Mouse (Mus musculus): ENCODE results near the gene Ccdc159.

Ccdc159 gene

DNA sequence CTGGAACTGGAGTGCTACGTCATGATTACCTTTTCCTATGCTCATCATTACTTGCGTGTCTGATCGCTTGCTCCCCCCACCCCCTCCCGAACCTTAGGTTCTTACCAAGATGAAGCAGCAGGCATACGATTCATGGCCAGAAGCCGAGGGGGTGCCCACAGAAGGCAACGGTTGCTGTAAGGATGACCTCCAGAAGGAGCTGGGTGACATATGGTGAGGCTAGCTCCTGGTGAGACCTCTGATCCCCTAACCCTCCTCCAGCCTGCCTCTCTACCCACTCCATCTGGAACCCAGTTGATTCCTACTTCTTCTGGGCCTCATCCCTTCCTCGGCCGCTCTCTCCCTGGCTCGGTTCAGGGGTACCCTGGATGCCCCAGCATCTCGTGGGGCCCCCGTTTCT is 6.8 kb downstream of the Ccdc159 start:
- DNase-seq (ENCODE audit: low spot score in 2 of 2) = no peak

DNA sequence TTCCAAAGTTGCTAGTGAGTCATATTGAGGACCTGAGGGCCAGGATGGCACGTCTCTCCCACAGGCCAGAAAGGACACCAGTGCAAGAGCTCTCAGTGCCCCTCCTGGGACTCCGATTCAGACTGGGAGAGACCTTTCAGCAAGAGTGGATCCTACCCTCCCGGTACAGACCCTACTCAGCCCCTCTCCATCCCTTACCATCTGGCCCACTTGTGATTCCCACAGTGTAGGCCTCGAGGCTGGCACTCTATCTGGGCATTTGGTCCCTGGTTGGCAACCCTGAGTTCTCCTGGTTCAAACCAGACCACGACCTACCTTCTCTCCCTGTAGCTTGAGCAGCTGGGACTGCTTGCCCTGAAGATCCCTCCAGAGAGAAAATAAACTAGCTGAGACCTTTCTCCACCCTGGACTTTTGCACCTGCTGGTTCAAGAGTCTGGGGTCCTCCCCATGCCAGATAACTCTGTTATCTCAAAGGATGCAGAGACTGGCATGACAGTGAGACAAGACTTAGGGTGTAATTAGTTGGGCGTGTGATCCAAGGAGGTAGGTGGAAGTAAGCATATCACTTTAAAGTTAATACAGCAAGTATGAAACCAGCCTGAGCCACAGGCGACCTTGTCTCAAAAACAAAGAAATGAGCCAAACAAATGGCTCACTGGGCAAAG is 8.3 kb downstream of the Ccdc159 start:
- no peak for DNase-seq (ENCODE audit: low spot score in 2 of 2)

DNA sequence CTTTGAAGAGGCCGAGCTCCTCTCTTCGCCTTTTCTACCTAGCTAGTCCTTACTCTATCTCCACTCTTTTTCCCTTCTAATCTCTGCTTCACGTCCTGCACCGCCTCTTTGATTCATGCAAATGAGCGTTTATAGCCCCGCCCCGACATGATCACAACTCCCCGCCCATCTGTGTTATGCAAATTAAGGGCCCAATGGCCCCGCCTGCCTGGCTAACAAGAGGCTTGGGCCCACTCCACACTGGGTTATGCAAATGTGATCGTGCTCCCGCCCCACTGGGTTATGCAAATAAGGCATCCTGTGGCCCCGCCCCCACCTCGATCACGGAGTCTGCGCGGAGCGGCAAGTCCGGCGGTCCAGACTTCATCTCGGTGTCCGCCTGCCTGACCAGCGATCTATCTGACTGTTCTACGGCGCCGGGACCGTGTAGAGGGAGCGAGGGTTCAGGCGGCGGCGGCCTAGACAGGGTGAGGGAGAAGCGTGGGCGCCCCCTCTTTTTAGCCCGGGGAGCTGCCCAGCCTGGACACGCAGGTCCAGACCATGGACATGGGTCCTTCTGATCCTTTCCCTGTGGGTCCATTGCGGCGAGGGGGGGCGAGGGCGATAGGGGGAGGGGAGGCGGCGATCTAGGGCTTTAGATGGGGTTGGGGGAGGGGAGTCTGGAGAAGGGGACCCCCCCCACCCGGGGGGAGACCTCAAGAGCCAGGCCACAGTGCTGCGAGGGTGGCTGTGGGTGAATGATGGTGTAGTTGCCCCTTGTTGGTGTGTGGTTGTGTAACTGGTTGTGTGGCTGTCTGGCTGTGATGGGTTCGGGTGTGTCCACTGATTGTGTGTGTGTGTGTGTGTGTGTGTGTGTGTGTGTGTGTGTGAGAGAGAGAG is 9.7 kb downstream of the Ccdc159 start, which contains the start of gene Plppr2:
TSS of gene Plppr2 (plus strand) at position 342 of the 879 bp plus-strand sequence.
- peak; percentile 96 to 98 for DNase-seq (ENCODE audit: low spot score in 2 of 2)

DNA sequence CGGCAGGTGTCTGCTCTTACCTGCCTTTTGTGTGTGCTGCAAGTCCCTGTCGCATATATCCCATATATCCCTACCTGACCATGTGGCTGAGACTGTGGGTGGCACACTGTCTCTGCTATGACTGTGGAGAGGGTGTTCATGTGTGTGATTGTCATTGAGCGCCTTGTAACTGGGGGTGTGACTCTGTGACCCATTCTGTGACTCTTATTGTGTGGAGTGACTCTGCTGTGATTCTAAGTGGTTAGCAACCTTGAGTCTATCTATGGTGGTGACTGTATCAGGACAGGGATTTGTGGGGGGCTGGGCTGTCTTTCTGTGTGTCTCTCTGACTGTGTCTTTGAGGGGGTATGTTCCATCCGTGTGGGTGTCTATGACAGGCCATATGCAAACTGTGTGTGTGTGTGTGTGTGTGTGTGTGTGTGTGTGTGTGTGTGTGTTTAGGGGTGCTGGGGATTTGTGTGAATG is 10.5 kb downstream of the Ccdc159 start:
- DNase-seq (ENCODE audit: low spot score in 2 of 2) = peak in 1 of 2 experiments; percentile 51

DNA sequence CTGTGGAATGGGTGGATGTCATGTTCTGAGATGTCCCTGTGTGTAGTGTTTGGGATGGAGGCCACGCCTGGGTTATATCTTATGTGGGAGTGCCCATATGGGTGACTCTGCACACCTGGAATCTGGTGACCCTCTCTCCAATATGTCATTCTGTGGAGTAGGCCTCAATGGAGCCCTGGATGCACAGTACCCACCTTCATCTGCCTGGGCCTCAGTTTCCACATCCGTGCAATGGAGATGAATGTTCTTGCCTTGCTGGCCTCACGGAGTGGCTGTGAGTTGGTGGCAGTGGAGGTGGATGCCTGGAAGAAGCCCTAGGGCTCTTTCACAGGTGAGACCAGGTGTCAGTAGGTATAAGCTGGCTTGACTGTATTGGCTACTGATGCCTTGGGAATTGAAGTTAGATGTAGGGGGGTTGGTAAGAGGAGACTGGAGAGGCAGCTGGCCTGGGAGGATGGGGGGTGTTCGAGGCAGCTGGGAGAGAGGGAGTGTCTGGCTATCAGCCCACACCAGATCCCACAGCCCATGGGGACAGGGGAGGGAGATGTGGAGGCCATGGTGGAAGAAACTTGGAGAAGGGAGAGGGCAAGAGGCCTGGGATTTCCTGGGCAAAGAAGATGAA is 11.1 kb downstream of the Ccdc159 start:
- DNase-seq (ENCODE audit: low spot score in 2 of 2) = no peak

DNA sequence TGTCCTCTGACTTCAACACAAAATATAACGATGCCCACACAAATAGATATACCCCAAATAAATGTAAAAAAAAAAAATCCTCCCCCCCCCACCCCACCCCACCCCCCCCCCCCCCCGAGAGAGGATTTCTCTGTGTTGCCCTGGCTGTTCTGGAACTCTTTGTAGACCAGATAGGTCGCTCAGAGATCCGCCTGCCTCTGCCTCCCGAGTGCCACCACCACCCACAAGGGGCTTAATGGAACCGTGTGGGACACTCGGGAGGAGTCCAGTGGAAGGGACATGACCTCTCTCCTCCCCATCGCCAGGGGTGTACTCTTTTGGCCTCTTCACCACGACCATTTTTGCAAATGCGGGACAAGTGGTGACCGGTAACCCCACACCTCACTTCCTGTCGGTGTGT is 15.8 kb downstream of the Ccdc159 start:
- no peak for DNase-seq (ENCODE audit: low spot score in 2 of 2)

DNA sequence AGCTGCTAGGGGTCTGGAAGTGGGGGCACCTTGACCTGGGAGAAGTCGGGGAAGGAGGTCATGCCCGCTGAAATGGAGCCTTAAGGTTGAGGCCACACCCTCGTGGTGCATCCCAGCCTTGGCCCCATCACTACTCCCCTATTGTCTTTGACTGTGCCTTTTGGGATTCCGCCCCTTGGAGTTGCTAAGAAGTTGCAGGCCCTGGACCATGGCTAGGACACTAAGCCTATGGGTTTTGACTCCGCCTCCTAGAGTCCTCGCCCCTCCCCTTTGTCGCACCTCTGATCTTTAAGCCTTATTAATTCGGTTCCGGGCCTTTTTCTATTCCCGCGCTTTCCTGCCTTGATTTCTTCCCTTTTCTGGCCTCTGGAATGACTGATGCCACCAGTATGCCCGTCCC is 16.4 kb downstream of the Ccdc159 start:
- no peak for DNase-seq (ENCODE audit: low spot score in 2 of 2)

DNA sequence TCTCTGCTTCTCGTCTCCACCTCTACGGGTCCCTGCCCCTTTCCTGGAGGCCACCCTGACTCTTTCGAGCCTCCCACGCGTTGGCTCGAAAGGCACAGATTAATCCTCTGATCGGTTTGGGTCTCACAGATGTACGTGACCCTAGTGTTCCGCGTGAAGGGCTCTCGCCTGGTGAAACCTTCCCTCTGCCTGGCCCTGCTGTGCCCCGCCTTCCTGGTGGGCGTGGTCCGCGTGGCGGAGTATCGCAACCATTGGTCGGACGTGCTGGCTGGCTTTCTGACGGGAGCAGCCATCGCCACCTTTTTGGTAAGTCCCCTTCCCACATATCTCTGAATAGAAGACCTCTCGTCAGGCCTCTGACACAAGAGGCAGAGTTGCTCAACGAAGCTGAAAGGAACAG is 17.0 kb downstream of the Ccdc159 start:
- DNase-seq (ENCODE audit: low spot score in 2 of 2) = no peak

DNA sequence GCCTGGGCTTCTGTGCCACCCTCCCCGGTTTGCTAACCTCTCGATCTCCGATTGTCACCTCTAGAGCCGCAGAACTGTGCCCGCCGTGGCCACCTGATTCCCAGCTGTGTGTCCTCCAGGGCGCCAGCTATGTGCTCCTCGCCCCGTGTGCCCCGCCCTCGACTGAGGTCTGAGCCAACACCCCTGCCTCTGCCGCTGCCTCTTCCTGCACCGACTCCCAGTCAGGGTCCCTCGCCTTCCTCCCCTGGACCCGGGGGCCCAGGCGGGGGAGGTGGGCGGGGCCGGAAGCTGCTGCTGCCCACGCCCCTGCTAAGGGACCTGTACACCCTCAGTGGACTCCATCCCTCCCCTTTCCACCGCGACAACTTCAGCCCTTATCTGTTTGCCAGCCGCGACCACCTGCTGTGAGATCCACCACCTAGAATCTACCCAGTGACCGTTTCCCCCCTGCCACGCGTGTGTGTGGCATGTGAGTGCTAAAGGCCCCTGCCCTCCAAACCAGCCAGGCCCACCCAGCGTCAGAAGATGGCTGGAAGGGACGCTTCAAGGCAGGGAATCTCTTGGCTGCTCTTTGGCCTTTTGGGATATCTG is 20.4 kb downstream of the Ccdc159 start:
- DNase-seq (ENCODE audit: low spot score in 2 of 2) = no peak

DNA sequence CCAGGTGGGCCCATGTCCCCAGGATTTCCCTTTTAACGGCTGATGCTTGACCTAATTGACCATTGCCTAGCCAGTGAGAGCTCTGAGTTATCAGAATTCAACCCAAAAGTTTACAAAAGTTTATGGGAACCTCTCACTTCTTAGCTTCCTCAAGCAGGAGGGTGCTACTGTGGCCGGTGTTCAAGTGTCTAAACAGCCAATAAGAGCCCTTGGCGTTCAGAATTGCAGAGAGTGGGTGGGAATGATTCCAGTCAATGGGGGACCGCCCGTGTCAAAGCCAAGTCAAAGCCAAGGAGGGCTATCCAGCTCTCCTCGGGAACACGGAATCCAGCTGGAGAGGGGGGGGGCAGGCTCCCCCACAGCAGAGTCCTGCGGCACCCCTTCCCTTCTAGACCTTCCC is 20.9 kb downstream of the Ccdc159 start:
- no peak for DNase-seq (ENCODE audit: low spot score in 2 of 2)

DNA sequence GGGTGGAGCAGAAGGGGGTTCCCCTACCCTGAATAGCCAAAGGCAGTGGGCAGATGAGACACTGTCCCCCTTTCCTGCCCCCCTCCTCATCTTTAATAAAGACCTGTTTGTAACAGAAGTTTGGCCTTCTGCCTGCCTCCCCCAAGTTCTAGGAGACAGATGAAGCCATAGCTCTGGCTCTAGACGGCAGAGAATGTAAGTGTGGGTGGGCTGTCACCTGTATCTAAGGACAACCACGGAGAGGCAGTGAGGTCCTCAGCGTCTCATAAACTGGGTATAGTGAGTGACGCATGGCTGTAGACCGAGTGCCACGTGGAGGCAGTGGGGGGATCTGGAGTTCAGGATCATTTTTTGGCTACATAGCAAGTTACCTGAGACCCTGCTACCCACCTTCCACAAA is 21.5 kb downstream of the Ccdc159 start:
- DNase-seq (ENCODE audit: low spot score in 2 of 2) = no peak

DNA sequence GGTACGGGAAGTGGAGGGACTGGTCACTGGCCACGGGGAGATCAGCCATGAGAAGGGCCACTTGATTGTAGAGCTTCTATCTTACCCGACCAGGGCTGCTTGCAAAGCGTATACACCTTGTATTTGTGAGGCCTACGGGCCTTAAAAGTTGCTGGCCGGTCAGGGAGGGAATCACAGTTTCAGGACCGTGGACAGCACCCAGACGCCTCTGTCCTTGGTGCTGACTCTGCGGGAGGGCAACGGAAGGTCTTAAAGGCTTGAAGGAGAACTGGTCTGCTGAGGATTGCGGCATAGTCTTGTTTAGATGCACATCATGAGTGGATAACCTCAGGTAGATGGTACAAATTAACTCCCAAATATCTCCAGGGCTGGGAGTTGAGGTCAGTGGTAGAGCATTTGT is 23.1 kb downstream of the Ccdc159 start:
- no peak for DNase-seq (ENCODE audit: low spot score in 2 of 2)

DNA sequence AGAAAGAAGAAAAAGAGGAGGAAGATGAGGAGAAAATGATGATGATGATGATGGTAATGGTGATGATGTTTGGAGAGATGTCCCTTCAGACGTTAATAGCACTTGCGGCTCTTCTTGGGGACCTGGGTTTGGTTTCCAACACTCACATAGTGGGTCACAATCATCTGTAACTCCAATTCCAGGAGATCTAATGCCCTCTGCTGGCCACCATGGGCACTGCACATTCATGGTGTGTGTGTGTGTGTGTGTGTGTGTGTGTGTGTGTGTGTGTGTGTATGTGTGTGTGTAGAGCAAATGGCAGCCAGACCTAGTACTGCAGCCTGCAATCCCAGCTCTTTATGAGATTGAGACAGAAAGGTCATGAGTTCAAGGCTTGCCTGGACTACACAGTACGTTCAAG is 24.7 kb downstream of the Ccdc159 start:
- DNase-seq (ENCODE audit: low spot score in 2 of 2) = no peak

DNA sequence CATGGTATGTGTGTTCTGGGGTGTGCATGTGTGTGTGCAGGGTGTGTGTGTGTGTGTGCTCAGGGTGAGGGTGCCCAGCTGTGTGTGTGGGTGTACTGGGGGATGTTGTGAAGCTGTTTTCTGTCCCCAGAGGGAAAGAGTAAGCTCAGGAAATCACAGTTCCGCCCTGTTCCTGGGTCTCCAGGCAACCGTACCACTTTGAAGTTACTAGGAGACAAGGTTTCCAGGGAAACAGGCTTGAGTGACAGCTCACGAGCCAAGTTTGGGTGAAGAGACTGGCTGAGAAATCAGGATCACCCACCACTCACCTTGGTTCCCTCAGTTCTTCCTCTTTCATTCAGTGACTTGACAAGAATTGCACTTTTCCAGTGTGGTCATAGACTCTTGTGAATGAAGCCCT is 26.3 kb downstream of the Ccdc159 start:
- peak; percentile 57 to 73 for DNase-seq (ENCODE audit: low spot score in 2 of 2)

DNA sequence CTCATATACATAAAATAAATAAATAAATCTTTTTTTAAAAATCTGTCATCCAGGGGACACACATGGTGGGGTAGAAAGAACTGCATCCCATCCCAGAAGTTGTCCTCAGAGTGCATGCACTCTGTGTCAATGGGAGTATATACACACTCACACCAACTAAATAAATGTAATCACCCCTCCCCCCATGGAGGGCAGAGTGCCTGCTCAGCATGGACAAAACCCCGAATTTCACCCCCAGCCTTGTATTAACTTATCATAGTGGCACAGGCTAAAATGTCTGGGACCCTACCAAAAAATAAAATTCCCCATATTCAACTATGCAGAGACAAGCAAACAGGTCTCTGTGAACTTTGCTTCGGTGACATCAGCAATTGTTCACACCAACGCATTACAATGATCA is 27.4 kb downstream of the Ccdc159 start:
- no peak for DNase-seq (ENCODE audit: low spot score in 2 of 2)

DNA sequence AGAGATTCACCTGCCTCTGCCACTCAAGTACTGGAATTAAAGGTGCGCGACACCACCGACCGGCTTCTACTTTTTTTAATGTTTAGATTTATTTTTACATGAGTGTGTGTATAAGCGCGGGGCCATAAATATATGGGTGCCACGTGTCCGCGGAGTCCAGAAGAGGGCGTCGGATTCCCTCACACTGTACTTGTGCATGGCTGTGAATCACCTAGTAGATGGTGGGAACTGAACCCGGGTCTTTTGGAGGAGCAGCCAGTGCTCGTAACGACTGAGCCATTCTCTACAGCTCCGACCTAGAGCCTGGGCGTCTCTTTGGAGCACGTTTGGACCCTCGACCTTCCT is 27.9 kb downstream of the Ccdc159 start:
- peak in 1 of 2 experiments; percentile 67 for DNase-seq (ENCODE audit: low spot score in 2 of 2)

DNA sequence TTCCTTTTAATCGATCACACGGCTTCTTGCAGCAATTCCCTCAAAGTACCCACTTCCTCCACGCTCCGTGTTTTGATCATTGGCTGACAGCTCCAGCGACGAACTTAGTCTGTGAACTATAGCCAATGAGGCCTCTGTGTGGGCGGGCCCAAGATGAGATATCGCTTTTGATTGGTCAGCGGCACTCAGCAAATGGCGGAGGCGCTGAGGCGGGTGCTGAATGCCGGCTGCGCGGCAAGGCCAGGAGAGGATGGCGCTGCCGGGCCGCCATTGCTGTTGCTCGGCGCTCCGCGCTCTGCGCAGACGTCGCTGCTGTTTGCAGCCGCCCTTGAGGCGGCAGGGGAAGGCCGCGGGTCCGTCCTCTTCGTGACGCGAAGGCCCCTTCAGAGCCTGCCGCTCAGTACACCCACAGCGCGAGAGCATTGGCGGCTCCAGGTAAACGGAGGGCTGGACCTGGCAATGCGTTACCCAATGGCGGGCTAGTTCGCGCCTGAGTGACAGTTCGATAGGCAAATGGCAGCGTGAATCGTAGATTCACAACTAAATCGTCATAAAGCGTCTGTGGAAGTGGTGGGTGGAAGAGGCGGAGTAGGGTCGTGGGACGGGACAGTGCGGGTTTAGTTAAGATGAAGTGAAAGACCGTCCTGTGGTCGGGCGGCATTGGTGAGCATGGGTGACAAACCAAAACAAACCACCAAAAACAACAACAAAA is 28.5 kb downstream of the Ccdc159 start, which contains the start of gene Swsap1:
TSS of gene Swsap1 (plus strand) at position 186 of the 712 bp plus-strand sequence.
- DNase-seq (ENCODE audit: low spot score in 2 of 2) = peak; percentile 99 to 100

DNA sequence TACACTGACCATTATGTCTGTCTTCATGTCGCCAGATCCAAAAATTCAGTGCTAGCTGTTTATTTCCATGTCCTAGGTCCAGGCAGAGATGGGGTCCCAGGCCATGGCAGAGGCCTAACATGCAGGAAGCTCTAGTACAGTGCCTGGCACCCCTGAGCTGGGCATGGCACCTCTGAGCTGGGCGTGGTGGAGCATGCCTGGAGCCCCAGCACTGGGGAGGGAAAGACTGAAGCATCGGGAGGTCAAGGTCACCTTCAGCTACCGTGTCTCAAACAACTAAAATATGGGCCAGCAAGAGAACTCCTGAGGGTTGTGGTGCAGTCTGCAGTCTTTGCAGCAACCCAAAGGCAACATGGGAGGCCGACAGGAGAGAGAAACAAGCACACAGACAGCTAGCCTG is 31.1 kb downstream of the Ccdc159 start:
- DNase-seq (ENCODE audit: low spot score in 2 of 2) = no peak

DNA sequence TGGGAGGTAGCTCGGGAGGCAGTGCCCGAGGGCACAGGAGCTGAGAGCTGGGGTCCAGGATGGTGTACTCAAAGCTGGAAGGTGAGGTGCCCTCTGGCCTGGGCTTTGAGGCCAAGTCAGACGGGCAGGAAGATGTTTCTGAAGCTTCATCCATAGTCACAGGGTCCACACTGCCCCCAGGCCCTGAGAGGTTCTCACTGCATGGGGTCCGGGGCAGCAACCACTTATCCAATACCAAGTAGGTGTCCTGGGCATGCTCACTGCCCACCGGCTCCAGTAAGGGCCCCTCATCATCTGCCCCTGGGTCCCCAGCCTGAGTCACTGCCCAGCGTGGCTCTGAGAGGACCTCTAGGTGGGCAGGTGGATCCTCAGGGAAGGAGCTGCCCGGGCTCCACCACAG is 32.0 kb downstream of the Ccdc159 start:
- no peak for DNase-seq (ENCODE audit: low spot score in 2 of 2)

DNA sequence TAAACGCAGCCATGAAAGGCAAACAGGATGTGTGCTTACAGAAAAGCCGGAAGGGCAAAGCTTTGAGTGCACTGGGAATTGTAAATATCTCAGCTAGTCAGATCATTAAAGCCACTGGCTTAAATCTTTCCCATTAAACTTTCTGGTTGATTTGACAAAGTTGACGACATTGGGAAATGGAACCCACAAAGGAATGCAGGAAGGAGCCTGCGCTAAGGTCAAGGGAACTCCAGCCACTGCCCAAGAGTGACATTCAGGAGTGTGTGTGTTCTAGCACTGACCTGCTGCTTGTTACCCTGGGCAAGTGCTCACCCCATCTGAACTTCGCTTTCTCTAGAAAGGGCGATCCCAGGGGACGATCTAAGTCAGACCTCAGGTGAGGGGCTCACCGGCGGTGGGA is 32.9 kb downstream of the Ccdc159 start:
- no peak for DNase-seq (ENCODE audit: low spot score in 2 of 2)

DNA sequence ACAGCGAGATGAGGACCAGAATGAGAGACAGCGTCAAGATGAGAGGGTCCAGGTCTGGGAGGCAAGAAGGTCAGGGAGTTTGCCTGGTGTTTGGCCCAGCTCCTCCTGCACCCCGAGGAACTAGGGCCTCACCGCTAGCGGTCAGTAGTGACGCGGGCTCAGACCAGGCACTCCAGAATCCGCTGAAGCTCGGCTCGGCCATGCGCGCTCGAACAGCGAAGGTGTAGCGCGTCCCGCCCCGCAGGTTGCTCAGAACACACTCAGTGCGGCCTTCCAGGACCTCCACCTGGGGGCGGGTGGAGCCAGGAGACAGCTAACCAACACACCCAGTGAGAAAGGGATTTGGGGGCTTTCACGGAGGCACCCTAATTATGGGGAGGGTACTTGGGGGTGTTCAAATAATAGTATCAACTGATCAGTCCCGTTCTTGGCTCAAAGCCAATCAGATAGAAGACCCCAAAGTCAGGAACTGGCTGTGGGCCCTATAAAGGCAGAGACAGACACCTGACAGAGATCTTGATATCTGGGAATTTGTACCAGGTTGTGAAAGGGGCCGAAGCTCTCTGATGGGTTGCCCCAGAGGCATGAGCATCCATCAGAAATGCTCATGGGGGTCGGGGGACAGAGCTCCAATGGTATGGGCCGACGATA is 33.4 kb downstream of the Ccdc159 start:
- no peak for DNase-seq (ENCODE audit: low spot score in 2 of 2)

All from frontal cortex, postnatal 14 days (tissue).